Mouse (Mus musculus) MEL (cell line): ENCODE results near the gene Myo18a. TPM values are rescaled to one million over a fixed set of nuclear protein-coding genes. Genes with fewer than 3 reads are reported as not detected.

ENCODE experiments used
- DNase-seq: peaks from one replicate; pipeline ENCODE4 v3.0.0; 2011; ENCODE audit warnings: low read depth, low spot score
- H3K27ac ChIP-seq: 2 replicates; pipeline ENCODE4 v1.5.1; 2012; ENCODE audit warnings: low read depth, mild to moderate bottlenecking, control low read depth, low read length, moderate library complexity; ENCODE audit not compliant: control insufficient read depth
- H3K27me3 ChIP-seq, 2 experiments: fragments of 150-350 bp in 1 of 2; sonication (generic) in 1 of 2; 2 replicates each; pipeline ENCODE4 v1.6.1; 2012; ENCODE audit warnings: low read length in 2 of 2, mild to moderate bottlenecking in 2 of 2, improper control_type of control experiment in 1 of 2, moderate library complexity in 1 of 2; ENCODE audit not compliant: insufficient read depth in 2 of 2, control insufficient read depth in 1 of 2
- H3K36me3 ChIP-seq, 2 experiments: 2 replicates each; pipeline ENCODE4 v1.6.1; 2012 to 2014; ENCODE audit warnings: low read length in 2 of 2, improper control_type of control experiment in 1 of 2, inconsistent platforms in 1 of 2, mild to moderate bottlenecking in 1 of 2; ENCODE audit not compliant: insufficient read depth in 2 of 2, control insufficient read depth in 1 of 2
- H3K4me1 ChIP-seq, 2 experiments: fragments of 150-350 bp in 1 of 2; sonication (generic) in 1 of 2; 2 replicates each; pipeline ENCODE4 v1.6.1; 2012; ENCODE audit warnings: low read length in 2 of 2, improper control_type of control experiment in 1 of 2, mild to moderate bottlenecking in 1 of 2; ENCODE audit not compliant: insufficient read depth in 2 of 2, control insufficient read depth in 1 of 2
- H3K4me3 ChIP-seq, 2 experiments: fragments of 150-350 bp in 1 of 2; sonication (generic) in 1 of 2; 2 replicates each; pipeline ENCODE4 v1.5.1; 2012; ENCODE audit warnings: low read depth in 2 of 2, low read length in 2 of 2, mild to moderate bottlenecking in 2 of 2, moderate library complexity in 2 of 2, control low read depth in 1 of 2, improper control_type of control experiment in 1 of 2; ENCODE audit not compliant: control insufficient read depth in 1 of 2, insufficient read depth in 1 of 2
- H3K79me2 ChIP-seq: 2 replicates; pipeline ENCODE4 v1.6.1; 2012; ENCODE audit warnings: mild to moderate bottlenecking, low read length, moderate library complexity; ENCODE audit not compliant: control insufficient read depth, poor library complexity, insufficient read depth
- H3K9ac ChIP-seq: 2 replicates; pipeline ENCODE4 v1.6.1; 2012; ENCODE audit warnings: low read depth, mild to moderate bottlenecking, control low read depth, low read length, moderate library complexity; ENCODE audit not compliant: control insufficient read depth, poor library complexity, severe bottlenecking
- H3K9me3 ChIP-seq: fragments of 150-350 bp; sonication (generic); replicated peaks from 2 replicates; pipeline ENCODE4 v1.6.1; 2012; ENCODE audit warnings: mild to moderate bottlenecking, low read length, improper control_type of control experiment, moderate library complexity; ENCODE audit not compliant: insufficient read depth
- CHD1 ChIP-seq: IDR thresholded peaks from 2 replicates; pipeline ENCODE4 v1.6.1; 2012; ENCODE audit warnings: low read depth, mild to moderate bottlenecking, inconsistent platforms, low read length, improper control_type of control experiment
- CHD2 ChIP-seq: IDR thresholded peaks from 2 replicates; pipeline ENCODE4 v1.6.1; 2011; ENCODE audit warnings: low read length, improper control_type of control experiment
- CTCF ChIP-seq, 3 experiments: IDR thresholded peaks in 2 of 3; conservative IDR thresholded peaks in 1 of 3; 2 replicates each; pipeline ENCODE4 v1.5.1; 2011 to 2012; ENCODE audit warnings: low read length in 3 of 3, low read depth in 2 of 3, mild to moderate bottlenecking in 2 of 3, improper control_type of control experiment in 1 of 3, inconsistent platforms in 1 of 3, mixed read lengths in 1 of 3, moderate library complexity in 1 of 3; ENCODE audit not compliant: control insufficient read depth in 1 of 3, insufficient read depth in 1 of 3, poor library complexity in 1 of 3, severe bottlenecking in 1 of 3
- GATA1 ChIP-seq: IDR thresholded peaks from 2 replicates; pipeline ENCODE4 v1.6.1; 2011; ENCODE audit warnings: low read depth, low read length, improper control_type of control experiment
- JUND ChIP-seq: IDR thresholded peaks from 2 replicates; pipeline ENCODE4 v1.6.1; 2011; ENCODE audit warnings: low read depth, mild to moderate bottlenecking, improper control_type of control experiment, low read length
- MAFK ChIP-seq: IDR thresholded peaks from 2 replicates; pipeline ENCODE4 v1.6.1; 2011; ENCODE audit warnings: low read depth, mild to moderate bottlenecking, low read length, improper control_type of control experiment, borderline replicate concordance
- MXI1 ChIP-seq: IDR thresholded peaks from 2 replicates; pipeline ENCODE4 v1.6.1; 2011; ENCODE audit warnings: mild to moderate bottlenecking, low read depth, low read length, improper control_type of control experiment
- MYB ChIP-seq: IDR thresholded peaks from 2 replicates; pipeline ENCODE4 v1.6.1; 2011; ENCODE audit warnings: mild to moderate bottlenecking, low read depth, low read length, improper control_type of control experiment
- NELFE ChIP-seq: IDR thresholded peaks from 2 replicates; pipeline ENCODE4 v1.6.1; 2011; ENCODE audit warnings: low read depth, low read length, improper control_type of control experiment
- NRF1 ChIP-seq: IDR thresholded peaks from 2 replicates; pipeline ENCODE4 v1.6.1; 2014; ENCODE audit warnings: low read depth, mild to moderate bottlenecking, inconsistent platforms, low read length, improper control_type of control experiment, moderate library complexity; ENCODE audit not compliant: poor library complexity, insufficient read depth, severe bottlenecking
- POLR2AphosphoS2 ChIP-seq: IDR thresholded peaks from 2 replicates; pipeline ENCODE4 v1.6.1; 2011; ENCODE audit warnings: low read length, improper control_type of control experiment
- POLR2AphosphoS5 ChIP-seq: IDR thresholded peaks from 2 replicates; pipeline ENCODE4 v1.6.1; 2012; ENCODE audit warnings: low read depth, borderline replicate concordance, mild to moderate bottlenecking, inconsistent platforms, low read length, moderate library complexity, mixed read lengths
- RAD21 ChIP-seq: IDR thresholded peaks from 2 replicates; pipeline ENCODE4 v1.6.1; 2011; ENCODE audit warnings: mild to moderate bottlenecking, low read depth, low read length, improper control_type of control experiment
- RCOR1 ChIP-seq: IDR thresholded peaks from 2 replicates; pipeline ENCODE4 v1.6.1; 2012; ENCODE audit warnings: low read depth, mild to moderate bottlenecking, inconsistent platforms, low read length, improper control_type of control experiment
- SIN3A ChIP-seq: IDR thresholded peaks from 2 replicates; pipeline ENCODE4 v1.6.1; 2012; ENCODE audit warnings: low read length, improper control_type of control experiment, inconsistent platforms
- SMC3 ChIP-seq: IDR thresholded peaks from 2 replicates; pipeline ENCODE4 v1.6.1; 2011; ENCODE audit warnings: low read depth, low read length, improper control_type of control experiment
- TAL1 ChIP-seq: IDR thresholded peaks from 2 replicates; pipeline ENCODE4 v1.6.1; 2012; ENCODE audit warnings: mild to moderate bottlenecking, inconsistent platforms, low read length, moderate library complexity, mixed read lengths
- TBP ChIP-seq: IDR thresholded peaks from 2 replicates; pipeline ENCODE4 v1.8.0; 2011; ENCODE audit warnings: low read depth, low read length, improper control_type of control experiment
- TCF12 ChIP-seq: IDR thresholded peaks from 2 replicates; pipeline ENCODE4 v1.6.1; 2014; ENCODE audit warnings: low read depth, mild to moderate bottlenecking, inconsistent platforms, low read length, improper control_type of control experiment, moderate library complexity
- USF2 ChIP-seq, 2 experiments: IDR thresholded peaks; 2 replicates each; pipeline ENCODE4 v1.6.1; 2011 to 2012; ENCODE audit warnings: improper control_type of control experiment in 2 of 2, low read length in 2 of 2, borderline replicate concordance in 1 of 2, inconsistent platforms in 1 of 2, low read depth in 1 of 2, mild to moderate bottlenecking in 1 of 2; ENCODE audit not compliant: insufficient read depth in 1 of 2
- ZC3H11A ChIP-seq: IDR thresholded peaks from 2 replicates; pipeline ENCODE4 v1.6.1; 2012; ENCODE audit warnings: low read depth, mild to moderate bottlenecking, inconsistent platforms, low read length, improper control_type of control experiment
- ZKSCAN1 ChIP-seq: IDR thresholded peaks from 2 replicates; pipeline ENCODE4 v1.6.1; 2012; ENCODE audit warnings: low read depth, mild to moderate bottlenecking, inconsistent platforms, low read length, improper control_type of control experiment, moderate library complexity
- ZNF384 ChIP-seq: IDR thresholded peaks from 2 replicates; pipeline ENCODE4 v1.6.1; 2012; ENCODE audit warnings: low read depth, mild to moderate bottlenecking, inconsistent platforms, low read length, improper control_type of control experiment
- polyA plus RNA-seq, 2 experiments: library from polyadenylated mRNA; stranded (reverse) in 1 of 2; unstranded in 1 of 2; fragments of >175 nt in 1 of 2; fragments of >200 nt in 1 of 2; gene quantifications; 2 replicates each; pipeline versions ENCODE4 v1.2.1 to v1.2.4; 2012; ENCODE audit warnings: low replicate concordance in 2 of 2, low read depth in 1 of 2; ENCODE audit not compliant: insufficient read length in 2 of 2, insufficient read depth in 1 of 2, missing spikeins in 1 of 2
- total RNA-seq: library from RNA; depleted of rRNA; stranded (reverse); fragments of 300-350 nt; gene quantifications from 2 replicates; pipeline ENCODE4 v1.2.3, GENCODE M21; 2012

Gene Myo18a
- total and polyA plus RNA-seq, 3 experiments: 13.1 to 18.0 TPM; not detected in 1

GRCm38 (mm10) chr11:77852195-77852594 lies 89.1 kb downstream of the Myo18a start:
- Histone ChIP-seq H3K27ac (no peak overlapping the region), H3K36me3 (no peaks in the 10 kb centered on the region), H3K4me3 (no peak overlapping the region), H3K4me1 (no peaks in the 10 kb centered on the region), H3K9ac (no peak overlapping the region), H3K79me2 (no peaks in the 10 kb centered on the region), H3K27me3 (no peaks in the 10 kb centered on the region), H3K9me3 (no peaks in the 10 kb centered on the region)
- DNase-seq: no peak
- TF ChIP-seq CHD1: no peak
- no peak for TF ChIP-seq ZKSCAN1
- no peak for TF ChIP-seq JUND
- no peak for TF ChIP-seq POLR2AphosphoS5
- TF ChIP-seq MYB: no peak
- no peak for TF ChIP-seq POLR2AphosphoS2

DNA sequence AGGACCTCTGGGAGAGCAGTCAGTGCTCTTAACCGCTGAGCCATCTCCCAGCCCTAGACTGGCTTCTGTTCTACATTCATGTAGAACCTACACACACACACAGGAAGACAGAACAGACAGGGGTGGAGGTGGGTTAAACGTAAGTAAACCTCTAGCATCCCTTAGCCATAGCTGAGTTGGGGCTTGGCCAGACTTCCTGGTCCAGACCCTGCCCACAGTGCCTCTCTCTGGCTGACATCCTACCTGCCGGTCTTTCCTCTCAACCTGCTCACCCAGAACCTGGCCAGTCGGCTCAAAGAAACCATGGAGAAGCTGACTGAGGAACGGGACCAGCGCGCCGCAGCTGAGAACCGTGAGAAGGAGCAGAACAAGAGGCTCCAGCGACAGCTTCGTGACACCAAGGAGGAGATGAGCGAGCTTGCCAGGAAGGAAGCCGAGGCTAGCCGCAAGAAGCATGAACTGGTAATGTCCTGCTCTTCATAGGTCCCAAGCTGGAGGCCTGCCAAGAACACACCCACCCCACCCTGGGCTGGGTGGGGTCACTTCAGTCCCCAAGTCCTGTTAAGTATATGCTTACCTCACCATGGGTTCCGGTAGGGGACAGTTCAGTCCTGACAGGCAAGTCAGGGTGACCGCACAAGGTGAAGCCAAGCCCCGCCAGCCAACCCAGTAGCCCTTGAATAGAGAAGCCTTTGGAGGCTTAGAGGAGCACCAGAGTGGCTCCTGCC lies 90.1 kb downstream of the Myo18a start:
- Histone ChIP-seq H3K4me1 (no peaks in the 10 kb centered on the region), H3K9me3 (no peaks in the 10 kb centered on the region), H3K27me3 (no peaks in the 10 kb centered on the region), H3K9ac (no peak overlapping the region), H3K79me2 (no peaks in the 10 kb centered on the region), H3K36me3 (no peaks in the 10 kb centered on the region), H3K4me3 (no peak overlapping the region), H3K27ac (no peak overlapping the region)
- no peak for DNase-seq
- no peak for TF ChIP-seq TAL1
- no peak for TF ChIP-seq GATA1
- 0 out of 2 replicates have a peak, but pooled peaks have one; percentile 40 for TF ChIP-seq TBP
- TF ChIP-seq CTCF (IDR thresholded peaks at IDR 0.05 in 2 of 3, conservative IDR thresholded peaks at IDR 0.05 in 1 of 3; ENCODE audit: control insufficient read depth in 1 of 3, insufficient read depth in 1 of 3, low read depth in 2 of 3, low read length in 3 of 3, poor library complexity in 1 of 3, severe bottlenecking in 1 of 3): no peak

- TF ChIP-seq RCOR1 (no peak), SIN3A (no peak), MAFK (no peak), RAD21 (no peak), NELFE (no peak), ZNF384 (no peak), ZC3H11A (no peak), TCF12 (no peak), NRF1 (no peak), MYB (no peak), CHD2 (no peak), MXI1 (no peak), SMC3 (no peak), USF2 (IDR thresholded peaks at IDR 0.05; ENCODE audit: borderline replicate concordance in 1 of 2, insufficient read depth in 1 of 2, low read depth in 1 of 2, low read length in 2 of 2) (no peak), JUND (no peak)
- H3K79me2 ChIP-seq: no peaks in the 10 kb centered on the region
- no peaks in the 10 kb centered on the region for H3K27me3 ChIP-seq
- H3K27ac ChIP-seq: no peak overlapping the region
- DNase-seq: no peak
- no peak overlapping the region for H3K9ac ChIP-seq
- H3K4me1 ChIP-seq: no peaks in the 10 kb centered on the region
- no peak overlapping the region for H3K4me3 ChIP-seq
- H3K36me3 ChIP-seq: no peaks in the 10 kb centered on the region
- H3K9me3 ChIP-seq: no peaks in the 10 kb centered on the region
Observed at GRCm38 (mm10) chr11:77854641-77855040, 91.6 kb downstream of the Myo18a start.
